Mouse (Mus musculus): ENCODE measurements around the gene Rasgrp3.

The Rasgrp3 gene

DNA sequence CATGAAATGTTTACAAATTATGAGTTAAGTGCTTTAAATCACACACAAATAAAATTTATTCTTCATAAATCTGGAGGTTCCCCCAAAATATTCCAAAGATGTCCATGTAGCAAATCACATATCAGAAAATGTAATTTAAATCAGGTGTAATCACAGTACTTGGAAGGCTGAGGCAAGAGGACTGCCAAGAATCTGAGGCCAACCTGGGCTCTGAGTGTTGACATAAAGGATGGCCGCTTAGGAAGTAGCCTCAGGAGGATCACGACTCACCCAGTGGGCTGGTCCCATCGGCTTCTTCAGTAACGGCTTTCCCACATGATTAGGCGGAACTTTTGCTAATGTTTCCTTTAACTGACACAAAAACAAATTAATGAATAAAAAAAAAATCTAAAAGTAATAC is 104.1 kb downstream of the Rasgrp3 start:
- H3K9me3 ChIP-seq (ENCODE audit: low read length), result no peaks in the 10 kb centered on the region
- peaks cover 78% of the 10 kb centered on the region for H3K36me3 ChIP-seq (ENCODE audit: insufficient read depth, low read length)
- TF ChIP-seq POU5F1 (IDR thresholded peaks at IDR 0.05; ENCODE audit: borderline replicate concordance, low read length), result no peak
- no peak for TF ChIP-seq NANOG (IDR thresholded peaks at IDR 0.05; ENCODE audit: borderline replicate concordance, low read length)
- no peak for TF ChIP-seq CTCF (conservative IDR thresholded peaks at IDR 0.05; ENCODE audit: low read length)
- H3K4me1 ChIP-seq (replicated peaks; ENCODE audit: low read depth, low read length), result peaks cover 7% of the 10 kb centered on the region
- no peak overlapping the region for H3K4me3 ChIP-seq (replicated peaks; ENCODE audit: low read length)
- no peaks in the 10 kb centered on the region for H3K27me3 ChIP-seq (ENCODE audit: insufficient read depth, low read length)

DNA sequence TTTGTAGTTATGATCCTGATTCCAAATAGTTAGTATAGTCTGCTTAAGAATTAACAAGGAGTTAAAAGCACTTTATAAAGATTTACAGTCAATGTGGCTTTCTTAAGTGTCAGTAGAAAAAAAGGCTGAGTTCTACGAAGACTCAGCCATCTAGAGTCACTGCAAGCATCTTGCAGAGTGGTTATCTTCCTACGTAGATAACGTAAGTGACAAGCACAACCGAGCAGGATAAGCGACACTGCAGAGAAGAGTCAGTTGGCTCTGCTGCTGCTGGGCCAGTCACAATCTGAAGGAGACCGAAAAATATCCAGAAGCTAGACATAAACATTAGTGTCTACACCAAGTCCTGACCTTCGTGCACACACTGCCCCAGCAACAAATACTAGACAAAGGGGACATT is 107.7 kb downstream of the Rasgrp3 start:
- Histone ChIP-seq H3K27me3 (ENCODE audit: insufficient read depth, low read length) (no peaks in the 10 kb centered on the region), H3K36me3 (ENCODE audit: insufficient read depth, low read length) (peaks cover 81% of the 10 kb centered on the region), H3K4me3 (replicated peaks; ENCODE audit: low read length) (no peak overlapping the region), H3K9me3 (ENCODE audit: low read length) (no peaks in the 10 kb centered on the region), H3K4me1 (replicated peaks; ENCODE audit: low read depth, low read length) (no peaks in the 10 kb centered on the region)
- no peak for TF ChIP-seq POU5F1 (IDR thresholded peaks at IDR 0.05; ENCODE audit: borderline replicate concordance, low read length)
- no peak for TF ChIP-seq NANOG (IDR thresholded peaks at IDR 0.05; ENCODE audit: borderline replicate concordance, low read length)
- TF ChIP-seq CTCF (conservative IDR thresholded peaks at IDR 0.05; ENCODE audit: low read length), result no peak

DNA sequence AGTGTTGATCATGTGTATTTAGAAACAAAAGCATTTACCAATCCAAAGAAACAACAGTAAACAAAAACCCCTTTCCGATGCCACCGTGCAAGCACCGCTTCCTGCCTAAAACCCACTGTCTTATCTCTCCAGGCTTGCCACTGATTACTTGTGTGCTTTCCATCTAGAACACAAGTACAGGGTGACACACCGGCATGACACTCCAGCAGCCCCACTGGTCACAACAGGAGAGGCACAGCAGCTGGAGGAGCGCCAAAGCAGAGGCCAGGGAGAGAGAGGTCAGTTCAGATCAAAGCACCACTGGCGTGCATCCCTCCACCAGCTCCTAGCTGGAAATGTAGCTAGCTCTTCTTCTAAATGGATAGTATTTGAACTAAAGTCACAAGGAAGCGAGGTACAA is 108.6 kb downstream of the Rasgrp3 start:
- Histone ChIP-seq H3K9me3 (ENCODE audit: low read length) (no peaks in the 10 kb centered on the region), H3K4me3 (replicated peaks; ENCODE audit: low read length) (no peak overlapping the region), H3K4me1 (replicated peaks; ENCODE audit: low read depth, low read length) (no peaks in the 10 kb centered on the region), H3K36me3 (ENCODE audit: insufficient read depth, low read length) (peaks cover 73% of the 10 kb centered on the region), H3K27me3 (ENCODE audit: insufficient read depth, low read length) (no peaks in the 10 kb centered on the region)
- no peak for TF ChIP-seq POU5F1 (IDR thresholded peaks at IDR 0.05; ENCODE audit: borderline replicate concordance, low read length)
- no peak for TF ChIP-seq NANOG (IDR thresholded peaks at IDR 0.05; ENCODE audit: borderline replicate concordance, low read length)
- TF ChIP-seq CTCF (conservative IDR thresholded peaks at IDR 0.05; ENCODE audit: low read length), result no peak

DNA sequence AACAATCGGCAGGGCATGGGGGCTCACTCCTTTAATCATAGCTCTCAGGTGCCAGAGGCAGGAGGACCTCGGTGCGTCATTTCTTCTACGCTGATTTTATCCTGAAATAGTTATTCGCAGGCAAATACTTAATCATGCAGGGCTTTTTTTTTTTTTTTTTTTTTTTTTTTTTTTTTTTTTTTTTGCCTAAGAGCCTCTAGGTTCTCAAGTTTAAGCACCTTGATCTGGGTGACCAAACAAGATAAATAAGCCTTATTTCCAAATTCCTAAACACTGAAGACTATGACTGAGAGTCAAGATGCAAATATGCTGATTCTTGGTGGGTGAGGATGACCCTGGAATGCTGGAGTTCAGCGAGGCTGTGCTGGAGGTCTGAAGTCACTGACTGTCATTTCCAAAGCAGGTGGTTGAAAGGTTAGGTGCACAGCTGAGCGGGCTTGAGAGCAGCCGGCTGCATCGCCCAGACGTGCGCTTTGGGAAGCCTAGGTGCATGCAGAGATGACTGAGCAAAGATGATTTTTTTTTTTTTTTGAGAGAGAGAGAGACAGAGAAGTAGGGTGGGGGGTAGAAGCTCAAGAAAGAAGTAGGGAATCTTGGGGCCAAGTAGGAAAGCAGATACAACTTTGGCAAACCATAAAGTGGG is 115.2 kb downstream of the Rasgrp3 start:
- TF ChIP-seq POU5F1 (IDR thresholded peaks at IDR 0.05; ENCODE audit: borderline replicate concordance, low read length), result no peak
- TF ChIP-seq NANOG (IDR thresholded peaks at IDR 0.05; ENCODE audit: borderline replicate concordance, low read length), result no peak
- no peak for TF ChIP-seq CTCF (conservative IDR thresholded peaks at IDR 0.05; ENCODE audit: low read length)
- H3K4me3 ChIP-seq (replicated peaks; ENCODE audit: low read length), result peak overlapping the region; percentile 96
- peaks cover 20% of the 10 kb centered on the region for H3K36me3 ChIP-seq (ENCODE audit: insufficient read depth, low read length)
- H3K27me3 ChIP-seq (ENCODE audit: insufficient read depth, low read length), result no peaks in the 10 kb centered on the region
- peaks cover 13% of the 10 kb centered on the region for H3K4me1 ChIP-seq (replicated peaks; ENCODE audit: low read depth, low read length)
- H3K9me3 ChIP-seq (ENCODE audit: low read length), result peaks cover 17% of the 10 kb centered on the region

DNA sequence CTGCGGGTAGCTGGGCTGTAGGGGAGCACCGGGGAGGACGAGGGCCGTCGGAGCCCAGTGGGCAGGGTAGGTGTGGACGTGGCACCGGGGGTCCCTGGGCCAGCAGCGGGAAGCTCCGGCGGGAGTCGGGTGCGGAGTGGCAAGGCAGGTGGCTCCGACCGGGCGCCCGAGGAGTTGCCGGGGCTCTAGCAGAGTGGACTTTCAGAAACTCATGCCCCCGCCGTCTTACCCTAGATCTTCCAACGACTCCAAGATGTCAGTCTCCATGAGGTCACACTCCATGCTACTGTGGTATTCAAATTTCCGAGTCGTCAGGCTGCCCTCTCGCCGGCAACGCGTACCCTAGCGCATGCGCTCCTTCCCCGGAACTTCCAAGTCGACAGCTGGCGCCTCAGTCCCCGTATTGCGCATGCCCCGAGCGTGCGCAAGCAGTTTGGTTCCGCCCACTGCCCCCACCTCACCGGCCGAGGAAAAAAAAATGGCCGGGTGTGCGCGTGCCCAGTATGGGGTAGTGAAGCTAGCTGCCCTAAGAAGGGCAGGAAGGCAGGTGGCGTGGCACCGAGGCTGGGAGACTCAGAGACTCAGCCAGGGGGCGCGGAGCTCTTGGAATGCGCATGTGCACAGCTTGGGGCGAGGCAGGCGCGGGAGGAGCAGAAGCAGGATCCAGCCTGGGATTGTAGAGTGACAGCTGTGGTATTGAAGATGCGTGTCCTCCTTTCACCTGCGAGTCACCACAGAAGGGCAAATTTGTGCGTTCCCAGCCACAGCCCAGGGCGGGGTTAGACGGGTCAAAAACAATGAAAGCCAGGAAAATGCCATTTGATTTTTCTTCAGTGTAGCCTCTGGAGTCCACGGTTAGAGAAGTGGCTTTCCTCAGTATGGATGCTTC is 116.1 kb downstream of the Rasgrp3 start, which contains the start of gene Fam98a:
Gene Fam98a, minus strand, starts transcription at position 435 of the 889 bp plus-strand sequence.
- Histone ChIP-seq H3K27me3 (ENCODE audit: insufficient read depth, low read length) (no peaks in the 10 kb centered on the region), H3K36me3 (ENCODE audit: insufficient read depth, low read length) (peaks cover 12% of the 10 kb centered on the region), H3K9me3 (ENCODE audit: low read length) (peaks cover 26% of the 10 kb centered on the region), H3K4me1 (replicated peaks; ENCODE audit: low read depth, low read length) (peaks cover 13% of the 10 kb centered on the region), H3K4me3 (replicated peaks; ENCODE audit: low read length) (peak within 1 kb of the TSS; percentile 96)
- no peak for TF ChIP-seq CTCF (conservative IDR thresholded peaks at IDR 0.05; ENCODE audit: low read length)
- TF ChIP-seq POU5F1 (IDR thresholded peaks at IDR 0.05; ENCODE audit: borderline replicate concordance, low read length), result no peak
- TF ChIP-seq NANOG (IDR thresholded peaks at IDR 0.05; ENCODE audit: borderline replicate concordance, low read length), result no peak

DNA sequence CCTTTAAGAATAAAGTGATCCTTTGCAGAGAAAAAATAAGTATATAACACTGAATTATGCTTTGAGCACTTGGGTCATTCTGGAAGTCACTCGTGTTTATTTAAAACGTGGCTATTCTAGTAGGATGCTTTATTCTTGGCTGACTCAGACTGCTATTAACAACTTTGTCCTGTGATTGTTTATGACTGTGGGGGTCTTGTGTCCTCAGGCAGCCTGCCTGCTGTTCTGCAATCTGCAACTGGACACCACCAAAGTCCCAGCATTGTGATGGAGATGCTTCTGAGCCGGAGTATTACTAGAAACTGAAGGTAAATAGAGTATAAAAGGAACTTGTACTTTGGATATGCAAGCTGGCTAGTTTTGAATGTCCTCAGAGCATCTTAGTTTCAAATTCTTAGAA is 121.3 kb downstream of the Rasgrp3 start:
- H3K36me3 ChIP-seq (ENCODE audit: insufficient read depth, low read length), result peaks cover 3% of the 10 kb centered on the region; the same call in 1 of the 2 replicates
- H3K9me3 ChIP-seq (ENCODE audit: low read length), result peaks cover 73% of the 10 kb centered on the region
- TF ChIP-seq CTCF (conservative IDR thresholded peaks at IDR 0.05; ENCODE audit: low read length), result no peak
- TF ChIP-seq POU5F1 (IDR thresholded peaks at IDR 0.05; ENCODE audit: borderline replicate concordance, low read length), result 0 out of 2 replicates have a peak, but pooled peaks have one; percentile 14
- TF ChIP-seq NANOG (IDR thresholded peaks at IDR 0.05; ENCODE audit: borderline replicate concordance, low read length), result peak; percentile 75
- no peak overlapping the region for H3K4me3 ChIP-seq (replicated peaks; ENCODE audit: low read length)
- H3K27me3 ChIP-seq (ENCODE audit: insufficient read depth, low read length), result no peaks in the 10 kb centered on the region
- peaks cover 5% of the 10 kb centered on the region for H3K4me1 ChIP-seq (replicated peaks; ENCODE audit: low read depth, low read length)

DNA sequence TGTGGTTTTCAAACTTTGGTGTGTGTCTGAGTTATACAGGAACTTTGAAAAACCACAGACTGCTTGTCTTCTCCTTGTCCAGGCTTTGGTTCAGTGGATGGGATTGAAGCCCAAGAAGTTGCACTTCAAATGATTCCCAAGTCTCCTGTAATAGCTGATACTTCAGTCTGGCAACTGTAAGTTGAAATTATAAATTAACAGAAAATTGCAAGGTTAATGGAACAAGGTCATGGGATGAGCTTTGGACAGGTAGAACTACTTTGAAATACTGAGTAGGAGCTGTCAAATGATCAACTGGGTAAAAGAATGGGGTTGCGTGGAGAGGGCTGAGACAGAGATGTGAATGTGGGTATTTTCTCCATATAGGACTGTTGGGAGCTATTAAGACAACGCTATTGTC is 122.3 kb downstream of the Rasgrp3 start:
- no peak for TF ChIP-seq NANOG (IDR thresholded peaks at IDR 0.05; ENCODE audit: borderline replicate concordance, low read length)
- no peak for TF ChIP-seq CTCF (conservative IDR thresholded peaks at IDR 0.05; ENCODE audit: low read length)
- TF ChIP-seq POU5F1 (IDR thresholded peaks at IDR 0.05; ENCODE audit: borderline replicate concordance, low read length), result no peak
- Histone ChIP-seq H3K4me3 (replicated peaks; ENCODE audit: low read length) (no peak overlapping the region), H3K9me3 (ENCODE audit: low read length) (peaks cover 74% of the 10 kb centered on the region), H3K4me1 (replicated peaks; ENCODE audit: low read depth, low read length) (no peaks in the 10 kb centered on the region), H3K36me3 (ENCODE audit: insufficient read depth, low read length) (peaks cover 3% of the 10 kb centered on the region; the same call in 1 of the 2 replicates), H3K27me3 (ENCODE audit: insufficient read depth, low read length) (no peaks in the 10 kb centered on the region)

DNA sequence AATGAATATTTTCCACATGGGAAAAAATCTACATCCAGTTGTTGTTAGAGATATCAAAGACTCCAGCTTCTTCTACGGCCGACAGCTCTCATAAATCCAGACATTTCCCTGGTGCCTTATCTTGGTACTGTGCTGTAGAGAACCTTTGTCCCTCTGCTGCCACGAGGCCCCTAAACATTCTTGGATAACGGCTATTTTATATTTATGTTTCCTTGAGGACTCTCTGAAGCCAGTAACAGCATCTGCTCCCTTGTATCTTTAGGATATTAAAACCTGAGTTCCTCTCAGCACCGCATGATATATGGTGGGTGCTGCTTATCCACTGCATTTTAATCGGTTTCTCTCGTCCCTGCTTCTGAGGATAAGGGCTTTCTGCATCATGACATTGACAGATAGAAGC is 139.9 kb downstream of the Rasgrp3 start:
- H3K4me1 ChIP-seq (replicated peaks; ENCODE audit: low read depth, low read length), result no peaks in the 10 kb centered on the region

More for the DNA sequence above, 139.9 kb downstream of the Rasgrp3 start:
- TF ChIP-seq NANOG (IDR thresholded peaks at IDR 0.05; ENCODE audit: borderline replicate concordance, low read length) (no peak), POU5F1 (IDR thresholded peaks at IDR 0.05; ENCODE audit: borderline replicate concordance, low read length) (no peak), CTCF (conservative IDR thresholded peaks at IDR 0.05; ENCODE audit: low read length) (no peak)
- Histone ChIP-seq H3K9me3 (ENCODE audit: low read length) (no peaks in the 10 kb centered on the region), H3K36me3 (ENCODE audit: insufficient read depth, low read length) (no peaks in the 10 kb centered on the region), H3K27me3 (ENCODE audit: insufficient read depth, low read length) (no peaks in the 10 kb centered on the region), H3K4me3 (replicated peaks; ENCODE audit: low read length) (no peak overlapping the region)
